Mouse (Mus musculus) bone marrow macrophage, adult 2 months (primary cell): Measurements from ENCODE around the gene Uqcr11. TPM values are rescaled to one million over a fixed set of nuclear protein-coding genes. Genes with fewer than 3 reads are reported as not detected.

Experiments used
- H3K27ac ChIP-seq: 2 replicates; pipeline ENCODE4 v1.5.1; 2012; ENCODE audit warnings: low read depth, low read length; ENCODE audit not compliant: insufficient read depth
- H3K4me1 ChIP-seq: 2 replicates; pipeline ENCODE4 v1.6.1; 2012; ENCODE audit warnings: low read length; ENCODE audit not compliant: control insufficient read depth, insufficient read depth
- H3K4me3 ChIP-seq: 2 replicates; pipeline ENCODE4 v1.5.1; 2012; ENCODE audit warnings: mild to moderate bottlenecking, low read length, moderate library complexity; ENCODE audit not compliant: insufficient read depth
- CTCF ChIP-seq: IDR thresholded peaks from 2 replicates; pipeline ENCODE4 v1.5.1; 2012; ENCODE audit warnings: low read depth, mild to moderate bottlenecking, low read length, moderate library complexity
- POLR2A ChIP-seq: IDR thresholded peaks from 2 replicates; pipeline ENCODE4 v1.6.1; 2012; ENCODE audit warnings: mild to moderate bottlenecking, low read depth, low read length, borderline replicate concordance
- polyA plus RNA-seq: library from polyadenylated mRNA; stranded (reverse); fragments of >200 nt; gene quantifications from 2 replicates; pipeline ENCODE4 v1.2.4, GENCODE M21; 2012; ENCODE audit not compliant: missing spikeins, insufficient read depth, insufficient read length

The Uqcr11 gene
- polyA plus RNA-seq, 1 experiment, result 175 TPM

- H3K4me1 ChIP-seq, result peaks cover 25% of the 10 kb centered on the region
- no peak overlapping the region for H3K4me3 ChIP-seq
- TF ChIP-seq POLR2A (no peak), CTCF (no peak)
- H3K27ac ChIP-seq, result no peak overlapping the region; the same call in 1 of the 2 replicates
Observed at GRCm38 (mm10) chr10:80389185-80389708, 17.4 kb downstream of the Uqcr11 start.

DNA sequence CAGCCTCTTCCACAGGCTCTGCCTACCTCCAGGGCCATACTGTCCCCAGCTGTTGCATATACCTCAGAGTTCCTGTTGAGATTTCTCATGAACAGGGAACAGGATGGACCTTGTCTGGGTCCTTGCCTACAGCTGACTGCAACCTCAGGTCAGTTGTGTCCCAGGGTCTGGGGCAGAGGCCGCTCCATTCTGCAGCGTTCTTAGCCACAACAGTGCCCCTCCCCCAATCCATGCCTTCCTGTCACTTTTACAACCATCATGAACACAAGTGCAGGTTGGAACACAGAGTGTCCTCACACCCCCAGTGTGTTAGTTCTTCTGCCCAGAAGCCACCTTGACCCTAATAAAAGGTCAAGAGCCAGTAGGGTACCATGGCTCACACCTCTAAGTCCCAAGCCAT is 17.9 kb downstream of the Uqcr11 start:
- Histone ChIP-seq H3K4me1 (peaks cover 25% of the 10 kb centered on the region), H3K4me3 (no peak overlapping the region), H3K27ac (no peak overlapping the region)
- TF ChIP-seq CTCF, result no peak
- TF ChIP-seq POLR2A, result no peak

DNA sequence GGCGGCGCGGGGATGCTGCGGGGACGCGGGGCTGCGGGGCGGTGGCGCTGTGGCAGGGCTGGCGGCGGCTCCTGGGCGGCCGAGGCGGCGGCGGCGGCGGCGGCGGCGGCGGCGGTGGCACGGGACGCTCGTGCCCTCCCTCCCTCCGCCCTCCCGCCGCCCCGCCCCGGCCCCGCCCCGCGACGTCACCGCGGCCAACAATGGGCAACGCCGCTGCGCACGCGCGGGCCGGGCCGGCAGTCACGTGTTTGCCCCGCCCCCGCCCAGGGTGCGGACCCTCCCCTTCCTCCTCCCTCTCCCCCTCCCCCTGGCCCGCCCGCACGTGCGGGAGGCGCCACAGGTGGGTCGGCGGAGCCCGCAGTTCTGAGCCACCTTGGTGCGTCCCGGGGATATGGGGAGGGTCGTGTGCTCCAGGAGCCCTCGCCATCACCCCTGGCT is 19.1 kb downstream of the Uqcr11 start, which contains the start of gene Mex3d:
Gene Mex3d, minus strand, starts transcription at position 138 of the 438 bp plus-strand sequence.
- peak within 1 kb of the TSS; percentile 29 for H3K27ac ChIP-seq
- TF ChIP-seq CTCF (no peak), POLR2A (no peak)
- H3K4me1 ChIP-seq, result peaks cover 25% of the 10 kb centered on the region
- H3K4me3 ChIP-seq, result peak within 1 kb of the TSS; percentile 80

DNA sequence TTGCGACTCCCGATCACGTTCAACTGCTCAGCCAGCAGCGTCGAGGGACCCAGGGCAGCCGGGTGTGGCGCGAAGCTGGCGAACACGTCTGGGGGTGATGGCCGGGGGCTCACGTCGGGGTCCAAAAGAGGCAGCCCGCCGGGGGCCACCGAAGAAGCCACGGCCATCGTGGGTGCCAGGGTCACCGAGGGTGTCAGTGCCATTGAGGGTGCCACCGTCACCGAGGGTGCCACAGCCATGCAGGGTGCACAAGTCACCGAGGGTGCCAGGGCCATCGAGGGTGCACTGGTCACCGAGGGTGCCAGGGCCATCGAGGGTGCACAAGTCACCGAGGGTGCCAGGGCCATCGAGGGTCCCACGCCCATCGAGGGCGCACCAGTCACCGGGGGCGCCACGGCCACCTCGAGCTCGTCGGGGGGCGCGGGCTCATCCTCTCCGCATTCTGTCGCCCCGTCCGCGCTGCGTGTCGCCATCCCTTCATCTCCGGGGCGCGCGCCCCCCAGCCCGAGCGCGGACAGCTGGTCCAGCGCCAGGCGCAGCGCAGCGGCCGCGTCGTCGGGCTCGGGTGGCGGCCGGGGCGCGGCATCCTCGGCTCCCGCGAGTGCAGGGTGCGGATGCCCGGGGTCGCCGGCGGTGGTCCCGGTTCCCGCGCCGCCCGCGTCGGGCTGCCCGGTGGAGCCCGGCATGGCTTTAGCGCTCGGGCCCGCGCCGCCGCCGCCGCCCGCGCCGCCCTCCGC is 19.7 kb downstream of the Uqcr11 start:
- Histone ChIP-seq H3K4me3 (peak overlapping the region; percentile 66), H3K27ac (no peak overlapping the region), H3K4me1 (peaks cover 25% of the 10 kb centered on the region)
- TF ChIP-seq CTCF, result no peak
- TF ChIP-seq POLR2A, result no peak

GRCm38 (mm10) chr10:80385811-80386734 is 20.6 kb downstream of the Uqcr11 start:
- no peak overlapping the region for H3K27ac ChIP-seq
- peaks cover 25% of the 10 kb centered on the region for H3K4me1 ChIP-seq
- peak overlapping the region; percentile 66 for H3K4me3 ChIP-seq
- TF ChIP-seq POLR2A, result no peak
- TF ChIP-seq CTCF, result no peak

GRCm38 (mm10) chr10:80385310-80385709 is 21.3 kb downstream of the Uqcr11 start:
- H3K4me3 ChIP-seq, result peak overlapping the region; percentile 66; the same call in 1 of the 2 replicates

DNA sequence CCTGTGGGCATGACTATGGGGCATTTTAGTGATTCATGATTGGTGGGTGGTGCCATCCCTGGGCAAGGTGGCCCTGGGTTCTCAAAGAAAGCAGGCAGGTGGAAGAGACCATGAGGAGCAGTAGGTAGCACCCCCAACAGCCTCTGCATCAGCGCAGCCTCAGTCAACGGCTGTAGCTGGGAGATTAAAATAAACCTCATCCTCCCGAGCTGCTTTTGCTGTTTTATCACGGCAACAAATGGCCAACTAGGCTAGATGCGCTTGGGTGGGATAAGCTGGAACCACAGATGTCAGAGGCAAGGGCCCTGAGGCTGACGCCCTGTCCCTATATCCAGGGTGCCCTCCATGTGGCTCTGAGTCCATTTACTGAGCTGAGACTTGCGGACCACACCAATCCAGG is 21.9 kb downstream of the Uqcr11 start:
- Histone ChIP-seq H3K4me3 (no peak overlapping the region), H3K27ac (no peak overlapping the region), H3K4me1 (peaks cover 24% of the 10 kb centered on the region)
- TF ChIP-seq CTCF (no peak), POLR2A (no peak)

More at GRCm38 (mm10) chr10:80385310-80385709, 21.3 kb downstream of the Uqcr11 start:
- no peak for TF ChIP-seq CTCF
- no peak for TF ChIP-seq POLR2A
- Histone ChIP-seq H3K4me1 (peaks cover 25% of the 10 kb centered on the region), H3K27ac (no peak overlapping the region)

DNA sequence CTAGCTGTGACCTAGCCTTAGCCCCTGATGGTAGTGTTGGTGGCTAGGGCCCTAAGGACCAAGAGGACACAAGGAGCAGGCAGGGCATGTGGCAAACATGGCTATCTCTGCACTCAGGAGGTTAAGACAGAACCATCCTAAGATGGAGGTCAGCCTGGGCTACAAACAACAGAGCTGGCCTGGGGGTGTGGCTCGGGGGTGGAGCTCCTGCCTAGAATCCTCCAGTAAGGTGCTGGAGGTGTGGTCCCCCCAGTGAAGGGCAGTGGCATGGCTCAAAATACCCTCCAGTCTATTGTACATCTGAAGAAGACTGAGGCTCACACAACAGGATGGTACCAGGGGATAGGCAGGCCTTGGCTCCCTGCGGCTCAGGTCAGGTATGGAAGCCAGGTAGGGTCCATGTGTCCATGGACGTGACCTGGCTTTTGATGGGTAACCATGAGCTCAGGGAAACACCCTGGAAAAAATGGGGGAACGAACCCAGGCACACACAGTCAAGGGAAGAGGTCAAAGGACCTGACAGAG is 22.5 kb downstream of the Uqcr11 start:
- Histone ChIP-seq H3K4me3 (no peak overlapping the region), H3K27ac (no peak overlapping the region), H3K4me1 (peaks cover 20% of the 10 kb centered on the region)
- TF ChIP-seq CTCF (no peak), POLR2A (no peak)

GRCm38 (mm10) chr10:80383431-80383830 is 23.2 kb downstream of the Uqcr11 start:
- TF ChIP-seq POLR2A, result no peak
- no peak for TF ChIP-seq CTCF
- no peak overlapping the region for H3K27ac ChIP-seq
- H3K4me1 ChIP-seq, result peaks cover 14% of the 10 kb centered on the region
- no peak overlapping the region for H3K4me3 ChIP-seq
